Mouse (Mus musculus) gastrocnemius, adult 18-20 months (tissue): ENCODE data around the gene Wnt2b. TPM values are rescaled to one million over a fixed set of nuclear protein-coding genes. Genes with fewer than 3 reads are reported as not detected.

Experiments
- DNase-seq: peaks from one replicate; pipeline ENCODE4 v3.0.0; 2021; ENCODE audit warnings: low spot score
- total RNA-seq, 2 experiments: library from RNA; stranded (reverse); gene quantifications; 2 replicates each; pipeline ENCODE4 v1.2.3; 2021

The Wnt2b gene
- total RNA-seq, 2 experiments from 2014 or later, result 0.21 to 0.31 TPM

GRCm38 (mm10) chr3:104965070-104965855, 3.5 kb upstream of the Wnt2b start:
- no peak for DNase-seq

DNA sequence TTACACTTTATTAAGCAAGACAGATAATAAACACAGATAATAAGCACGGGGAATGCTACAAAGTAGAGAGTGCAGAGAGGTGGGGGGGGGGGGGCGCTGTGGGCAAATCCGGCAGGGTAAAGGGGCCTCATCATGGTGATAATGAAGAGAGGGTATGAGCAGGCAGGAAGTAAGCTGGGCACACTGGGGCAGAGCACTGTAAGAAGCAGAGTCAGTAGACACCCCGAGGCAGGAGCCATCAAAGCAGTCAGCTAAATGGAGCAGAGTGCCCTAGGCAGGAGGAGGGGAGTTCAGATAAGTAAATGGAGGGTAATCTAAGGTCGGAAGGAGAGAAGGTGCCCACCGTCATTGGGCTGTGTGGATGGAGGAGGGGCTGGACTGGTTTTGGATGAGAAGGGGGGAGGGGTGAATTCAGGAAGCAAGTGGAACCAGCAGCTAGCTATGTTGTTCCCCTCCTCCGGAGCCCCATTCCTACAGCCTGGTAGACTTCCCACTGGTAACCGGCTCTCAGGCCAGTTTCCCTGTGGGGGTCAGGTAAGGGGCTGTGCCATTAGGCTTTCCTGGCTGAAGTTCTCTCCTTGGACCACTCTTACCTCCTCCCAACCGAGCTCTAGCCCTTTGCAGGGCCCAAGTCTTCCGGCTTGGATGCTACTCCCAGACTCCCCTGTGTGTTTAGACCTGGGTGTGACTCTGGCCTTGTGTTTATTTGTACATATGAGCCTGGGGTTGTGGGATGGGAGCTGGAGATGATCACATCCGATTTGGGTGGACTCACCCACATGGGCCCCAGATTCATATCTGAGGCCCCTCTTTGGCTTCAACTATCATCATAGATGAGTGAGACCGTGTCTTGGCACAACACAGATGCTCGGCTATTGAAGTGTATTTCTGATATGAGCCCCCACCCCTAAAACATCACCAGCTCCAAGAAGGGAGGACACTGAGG, 1.9 kb upstream of the Wnt2b start:
- no peak for DNase-seq

GRCm38 (mm10) chr3:104962866-104963265, 1.1 kb upstream of the Wnt2b start:
- DNase-seq, result no peak

DNA sequence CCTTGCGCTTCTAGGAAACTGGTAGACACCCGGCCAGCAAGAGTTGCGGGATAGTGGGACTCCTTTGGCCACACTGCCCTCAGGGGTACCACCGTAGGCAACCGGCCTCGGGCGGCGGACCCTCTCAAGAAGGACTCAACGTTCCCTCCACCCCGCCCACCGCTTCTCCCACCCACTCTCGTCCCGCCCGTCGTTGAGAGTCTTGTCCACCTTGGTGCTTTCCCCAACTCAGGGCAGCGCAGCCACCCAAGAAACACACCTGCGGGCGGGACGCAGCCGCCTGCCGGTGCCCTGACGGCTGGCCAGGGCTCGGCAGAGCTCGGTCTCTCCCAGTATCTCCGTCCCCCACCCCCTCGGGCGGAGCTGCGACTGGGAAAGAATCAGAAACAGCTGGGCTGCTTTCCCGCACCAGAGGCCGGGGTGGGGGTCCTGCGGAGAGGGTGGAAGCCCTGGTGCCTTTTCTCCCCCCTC, 455 bp upstream of the Wnt2b start:
- no peak for DNase-seq

GRCm38 (mm10) chr3:104960026-104961000, 1.4 kb downstream of the Wnt2b start:
- DNase-seq, result no peak

GRCm38 (mm10) chr3:104956131-104956581, 5.6 kb downstream of the Wnt2b start:
- no peak for DNase-seq

DNA sequence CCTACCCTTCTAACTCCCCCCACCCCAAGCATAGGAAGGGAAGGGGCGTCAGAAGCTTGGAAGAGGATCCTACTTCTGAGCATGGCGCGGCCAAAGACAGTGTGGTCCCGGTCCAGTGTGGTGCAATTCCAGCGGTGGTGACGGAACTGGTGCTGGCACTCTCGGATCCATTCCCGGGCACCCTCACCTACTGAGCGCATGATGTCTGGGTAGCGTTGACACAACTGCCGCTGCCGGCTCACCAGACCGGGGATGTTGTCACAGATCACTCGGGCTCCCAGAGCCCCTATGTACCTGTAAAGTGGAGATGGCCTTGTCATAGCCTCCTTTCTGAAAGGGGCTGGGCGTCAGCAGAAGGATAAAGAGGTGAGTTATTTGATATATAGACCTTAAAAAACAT, 7.2 kb downstream of the Wnt2b start:
- DNase-seq, result no peak

DNA sequence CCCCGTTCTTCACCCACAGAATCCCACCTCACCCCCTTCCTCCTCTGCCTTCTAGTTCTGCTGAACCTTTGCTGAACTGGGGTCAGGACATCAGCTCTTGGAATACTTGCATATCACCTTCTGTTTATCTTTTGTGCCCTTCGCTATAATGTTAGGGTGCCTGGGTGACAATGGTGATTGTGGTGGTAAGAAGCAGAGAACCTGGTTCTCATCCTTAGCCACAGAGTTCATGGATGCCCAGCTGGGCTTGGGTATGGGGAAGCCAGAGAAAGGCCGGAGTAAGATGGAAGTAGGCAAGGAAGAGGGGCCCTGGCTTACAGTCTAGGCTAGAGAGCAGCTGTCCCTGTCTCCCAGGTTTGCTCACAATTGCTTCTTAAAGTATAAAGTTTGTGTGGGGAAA, 7.6 kb downstream of the Wnt2b start:
- no peak for DNase-seq

- no peak for DNase-seq
These were observed 8.6 kb downstream of the Wnt2b start for GRCm38 (mm10) chr3:104952891-104953670.

- no peak for DNase-seq
These were observed 10.8 kb downstream of the Wnt2b start for GRCm38 (mm10) chr3:104950926-104951325.

GRCm38 (mm10) chr3:104944894-104945293, 16.8 kb downstream of the Wnt2b start:
- no peak for DNase-seq

DNA sequence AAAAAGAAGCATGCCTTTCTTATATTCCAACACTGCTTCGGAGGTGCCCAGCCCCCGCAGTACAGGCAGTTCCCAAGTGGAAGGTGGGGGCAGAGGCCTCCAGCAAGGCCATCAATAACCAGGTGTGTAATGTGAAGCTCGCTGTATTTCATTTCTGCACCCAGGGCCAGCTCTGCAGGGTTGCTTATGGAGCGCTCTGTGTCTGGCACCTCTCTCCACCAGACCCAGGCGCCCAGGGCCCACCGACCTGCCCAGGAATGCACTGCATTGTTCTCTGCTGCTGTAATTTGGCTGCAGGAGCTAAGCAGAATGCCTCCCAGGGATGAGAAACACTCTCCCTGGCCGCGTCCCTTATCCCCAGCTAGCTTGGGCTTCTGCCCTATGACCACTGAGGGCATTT, 18.4 kb downstream of the Wnt2b start:
- DNase-seq, result no peak

- no peak for DNase-seq
These were observed 19.0 kb downstream of the Wnt2b start for GRCm38 (mm10) chr3:104942682-104943081.

DNA sequence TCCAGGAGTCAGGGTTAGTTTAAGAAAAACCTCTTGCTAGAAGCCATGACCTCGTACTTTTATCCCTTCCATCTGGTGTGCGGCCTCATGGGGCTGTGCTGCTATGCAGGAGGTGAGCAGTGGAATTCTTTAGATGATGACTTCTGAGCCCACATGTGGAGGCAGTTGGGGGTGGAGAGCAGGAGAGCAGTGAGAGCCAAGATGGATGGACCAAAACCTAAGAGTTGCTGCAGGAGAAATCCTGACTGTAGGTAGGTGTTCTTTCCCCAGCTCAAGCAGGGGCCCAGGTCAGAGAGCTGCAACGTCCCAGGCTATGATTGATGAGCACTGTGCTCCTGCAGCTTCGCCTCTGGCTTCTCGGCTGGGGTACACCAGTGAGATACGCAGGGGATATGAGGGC, 21.0 kb downstream of the Wnt2b start:
- DNase-seq, result no peak

GRCm38 (mm10) chr3:104938327-104938726, 23.4 kb downstream of the Wnt2b start:
- no peak for DNase-seq

DNA sequence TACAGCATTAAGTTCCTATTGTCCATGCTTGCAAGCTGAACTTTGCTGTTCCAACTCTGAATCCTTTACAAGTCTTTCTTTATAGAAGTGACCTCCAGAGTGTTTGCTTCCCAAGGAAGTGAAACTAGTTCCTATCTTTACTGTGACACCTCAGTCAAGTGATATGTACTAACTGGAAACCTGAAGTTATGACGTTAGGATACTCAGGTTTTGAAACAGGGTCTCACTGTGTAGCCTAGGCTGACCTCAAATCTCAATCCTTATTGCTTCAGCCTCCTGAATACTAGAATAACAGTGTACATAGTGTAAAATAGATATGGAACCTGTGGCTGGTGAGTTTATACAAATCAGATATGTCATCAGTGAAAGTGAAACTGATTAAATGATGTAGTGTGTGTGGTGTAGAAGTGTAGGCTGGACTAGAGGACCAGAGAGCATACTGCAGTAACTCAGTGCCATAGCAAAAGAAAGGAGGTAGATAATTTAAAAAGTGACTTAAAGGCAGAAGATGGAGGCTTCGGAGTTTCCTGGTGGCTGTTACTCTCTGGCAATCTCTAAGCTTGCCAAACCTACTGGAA, 23.9 kb downstream of the Wnt2b start:
- no peak for DNase-seq

- no peak for DNase-seq
These were observed 32.3 kb downstream of the Wnt2b start for GRCm38 (mm10) chr3:104929385-104929784.

DNA sequence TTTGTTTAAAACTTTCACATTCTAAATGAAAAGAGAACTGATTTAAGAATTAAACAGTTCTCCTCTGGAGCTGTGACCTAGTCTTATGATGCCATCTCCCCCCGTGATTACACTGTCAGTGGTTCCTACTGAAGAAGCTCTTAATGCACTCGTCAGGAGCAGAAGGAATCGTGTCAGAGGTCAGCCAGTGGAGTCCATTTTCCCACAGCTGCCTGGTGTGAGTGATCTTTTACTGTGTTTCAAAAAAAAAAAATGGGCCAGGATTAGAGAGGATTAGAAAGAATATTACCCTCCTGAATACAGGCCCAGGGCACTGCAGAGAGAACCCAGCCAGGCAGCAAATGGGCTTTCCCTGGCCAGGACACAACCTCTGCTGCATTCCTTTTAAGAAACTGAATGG, 46.7 kb downstream of the Wnt2b start:
- no peak for DNase-seq

GRCm38 (mm10) chr3:104909195-104909594, 52.5 kb downstream of the Wnt2b start:
- DNase-seq, result no peak

DNA sequence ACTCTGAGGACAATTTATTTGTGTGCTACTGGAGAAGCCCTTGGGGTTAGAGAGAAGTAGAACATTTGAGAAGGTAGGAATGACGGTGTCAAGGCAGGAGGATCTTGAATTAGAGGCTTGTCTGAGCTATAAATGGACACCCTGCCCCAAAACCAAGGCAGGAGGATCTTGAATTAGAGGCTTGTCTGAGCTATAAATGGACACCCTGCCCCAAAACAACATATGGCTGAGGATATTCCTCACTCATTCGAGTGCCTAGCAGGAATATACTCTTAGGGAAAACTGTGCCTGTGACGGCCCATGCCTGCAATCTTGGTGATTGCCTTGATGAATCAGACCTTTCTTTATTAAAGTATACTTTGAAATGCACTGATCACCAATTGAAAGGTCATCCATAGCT, 55.7 kb downstream of the Wnt2b start:
- peak; percentile 4 for DNase-seq
